Mouse (Mus musculus) intestine, embryonic 15.5 days (tissue): ENCODE measurements around the gene Elmod3. TPM values are rescaled to one million over a fixed set of nuclear protein-coding genes. Genes with fewer than 3 reads are reported as not detected.

Experiments used
- ATAC-seq: fragments of 200-750 bp; cut with Nextera tagmentation; 2 replicates; pipeline ENCODE4 v1.8.0; 2017; ENCODE audit warnings: moderate TSS enrichment, moderate library complexity
- H3K27ac ChIP-seq: fragments of 300-500 bp; sonication (generic); 2 replicates; pipeline ENCODE4 v1.5.1; 2015; ENCODE audit warnings: mild to moderate bottlenecking, inconsistent platforms
- H3K27me3 ChIP-seq: fragments of 300-500 bp; sonication (generic); replicated peaks from 2 replicates; pipeline ENCODE4 v1.6.1; 2015; ENCODE audit warnings: inconsistent platforms
- H3K36me3 ChIP-seq: fragments of 300-500 bp; sonication (generic); 2 replicates; pipeline ENCODE4 v1.6.1; 2015; ENCODE audit warnings: inconsistent platforms
- H3K4me1 ChIP-seq: fragments of 300-500 bp; sonication (generic); replicated peaks from 2 replicates; pipeline ENCODE4 v1.6.1; 2015; ENCODE audit warnings: inconsistent platforms
- H3K4me2 ChIP-seq: fragments of 300-500 bp; sonication (generic); replicated peaks from 2 replicates; pipeline ENCODE4 v1.6.1; 2015; ENCODE audit warnings: mild to moderate bottlenecking, inconsistent platforms
- H3K4me3 ChIP-seq: fragments of 300-500 bp; sonication (generic); replicated peaks from 2 replicates; pipeline ENCODE4 v1.5.1; 2015; ENCODE audit warnings: inconsistent platforms
- H3K9ac ChIP-seq: fragments of 300-500 bp; sonication (generic); 2 replicates; pipeline ENCODE4 v1.6.1; 2015; ENCODE audit warnings: inconsistent platforms
- H3K9me3 ChIP-seq: fragments of 300-500 bp; sonication (generic); 2 replicates; pipeline ENCODE4 v1.6.1; 2016; ENCODE audit warnings: inconsistent platforms
- WGBS: fragments of 180-500 bp; shearing (Covaris S2); methylation state at CpG from one replicate; pipeline ENCODE4 v1.1.7; 2015; 5-methylcytosine and 5-hydroxymethylcytosine counted together
- polyA plus RNA-seq: library from polyadenylated mRNA; unstranded; fragments of >200 nt; fragmentation: Nextera tagmentation; extraction: Ambion mirVana; gene quantifications from 2 replicates; pipeline ENCODE4 v1.2.1, GENCODE M21; 2015

The Elmod3 gene
- polyA plus RNA-seq, 1 experiment from 2014 or later: 14.3 TPM

DNA sequence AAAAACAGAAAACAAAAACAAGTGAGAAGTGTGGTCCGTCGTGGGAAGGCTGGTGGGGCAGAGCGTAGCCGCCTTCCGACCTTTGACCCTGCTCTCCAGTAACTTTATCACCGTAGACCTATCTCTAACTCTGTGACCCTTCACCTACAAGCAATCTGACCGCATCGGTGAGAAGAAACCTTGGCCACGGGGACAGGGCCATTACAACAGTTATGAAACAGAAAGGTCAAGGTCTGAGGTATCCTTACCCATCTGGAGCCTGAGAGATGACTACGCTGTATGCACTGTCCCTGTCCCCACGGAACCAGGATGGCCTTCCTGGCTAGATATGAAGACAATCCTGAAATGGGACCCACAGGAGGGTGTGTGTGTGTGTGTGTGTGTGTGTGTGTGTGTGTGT, 14.1 kb downstream of the Elmod3 start:
- H3K27me3 ChIP-seq: no peaks in the 10 kb centered on the region
- peak; percentile 74 for ATAC-seq
- 66% methylated on average over 11 of the region's 11 CpGs for WGBS

DNA sequence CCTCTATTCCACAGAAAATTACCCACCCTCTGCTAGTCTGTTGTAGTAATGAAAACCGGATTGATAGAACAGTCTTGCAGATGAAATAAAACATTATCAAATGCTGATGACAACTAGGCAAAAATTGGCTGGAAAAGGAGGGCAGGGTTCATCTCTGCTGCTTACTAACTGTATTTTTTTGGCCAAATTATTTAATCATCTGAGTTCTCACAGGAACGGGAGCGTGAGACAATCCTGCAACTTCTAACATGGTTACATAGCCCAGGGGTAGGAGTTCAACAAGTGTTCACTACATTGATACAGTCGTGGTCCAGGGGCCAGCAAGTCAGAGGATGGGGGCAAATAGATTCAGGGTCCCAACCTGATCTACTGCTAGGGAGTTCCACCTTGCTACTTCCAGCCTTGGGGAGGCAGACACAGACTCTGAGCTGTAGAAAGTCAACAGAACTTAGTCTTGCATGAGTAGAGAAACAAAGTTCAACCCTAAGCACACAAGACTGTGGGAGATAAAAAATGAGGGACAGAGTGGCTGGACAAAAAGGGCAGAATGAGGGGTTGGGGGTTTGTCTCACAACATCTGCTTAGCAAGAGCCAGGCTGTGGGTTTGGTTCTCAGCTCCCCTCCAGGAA, 14.9 kb downstream of the Elmod3 start:
- 82% methylated on average over 4 of the region's 4 CpGs for WGBS

More for the DNA sequence above, 14.1 kb downstream of the Elmod3 start:
- no peaks in the 10 kb centered on the region for H3K4me1 ChIP-seq
- no peaks in the 10 kb centered on the region for H3K9me3 ChIP-seq
- H3K4me3 ChIP-seq: no peak overlapping the region
- no peak overlapping the region for H3K9ac ChIP-seq
- no peaks in the 10 kb centered on the region for H3K36me3 ChIP-seq
- H3K4me2 ChIP-seq: no peak overlapping the region
- no peak overlapping the region for H3K27ac ChIP-seq

DNA sequence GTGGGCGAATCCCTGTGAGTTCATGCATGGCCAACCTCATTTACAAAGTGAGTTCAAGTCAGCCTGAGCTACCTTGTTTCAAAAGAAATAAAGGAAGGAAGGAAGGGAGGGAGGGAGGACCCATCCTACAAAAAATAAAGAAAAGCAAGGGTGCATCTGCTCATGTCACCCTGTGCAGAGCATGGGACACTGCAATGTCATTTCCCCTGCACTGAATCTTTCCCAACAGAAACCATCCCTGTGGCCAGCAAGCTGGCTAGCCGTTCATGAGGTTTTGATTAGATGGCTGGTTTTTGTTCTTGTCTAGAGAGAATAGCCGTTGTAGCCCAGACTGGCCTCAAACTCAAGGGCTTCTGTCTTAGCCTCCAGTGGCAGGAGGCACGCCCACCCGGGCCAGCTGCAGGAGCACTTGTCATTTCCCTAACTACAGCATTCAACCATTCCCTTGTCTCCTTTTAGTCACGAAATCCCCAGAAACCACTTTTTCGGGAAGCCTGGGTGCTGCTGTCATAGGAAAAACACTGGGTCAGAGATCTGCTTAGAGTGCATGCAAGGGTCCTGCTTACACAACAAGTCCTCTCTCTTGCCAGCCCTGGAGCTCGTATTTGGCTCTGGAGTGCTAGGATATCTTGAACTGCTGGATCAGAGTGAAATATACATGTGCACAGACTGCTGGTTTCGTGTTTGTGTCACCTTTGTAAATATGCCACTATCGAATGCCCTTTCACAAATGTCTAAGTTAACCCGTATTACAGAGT, 16.4 kb downstream of the Elmod3 start:
- H3K36me3 ChIP-seq: 0 out of 2 replicates have a peak, but pooled peaks cover 4% of the 10 kb centered on the region
- 81% methylated on average over 11 of the region's 11 CpGs for WGBS

More for the DNA sequence above, 14.9 kb downstream of the Elmod3 start:
- H3K4me2 ChIP-seq: no peak overlapping the region
- H3K36me3 ChIP-seq: no peaks in the 10 kb centered on the region
- no peak overlapping the region for H3K4me3 ChIP-seq
- no peaks in the 10 kb centered on the region for H3K9me3 ChIP-seq
- H3K4me1 ChIP-seq: no peaks in the 10 kb centered on the region
- no peak for ATAC-seq
- H3K27ac ChIP-seq: no peak overlapping the region
- H3K9ac ChIP-seq: no peak overlapping the region
- H3K27me3 ChIP-seq: no peaks in the 10 kb centered on the region

DNA sequence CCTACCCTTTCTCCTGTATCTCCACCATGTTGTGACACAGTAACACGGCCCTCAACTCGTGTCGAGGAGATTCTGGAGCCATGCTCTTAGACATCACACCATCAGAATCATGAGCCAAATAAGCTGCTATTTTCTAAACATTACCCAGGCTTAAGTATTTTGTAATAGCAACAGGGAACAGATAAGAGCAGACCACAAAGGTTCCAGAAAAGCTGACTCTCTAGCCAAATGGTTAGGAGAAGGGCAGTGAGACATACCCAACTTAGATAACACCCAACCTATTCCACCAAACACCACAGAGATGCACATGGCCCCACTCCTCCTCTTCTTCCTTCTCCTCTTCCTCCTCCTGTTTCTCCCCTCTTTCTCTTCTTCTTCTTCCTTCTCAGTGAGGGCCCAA, 22.2 kb downstream of the Elmod3 start:
- no peak for ATAC-seq
- Histone ChIP-seq H3K9me3 (no peaks in the 10 kb centered on the region), H3K27ac (no peak overlapping the region), H3K27me3 (no peaks in the 10 kb centered on the region), H3K4me1 (no peaks in the 10 kb centered on the region), H3K4me3 (no peak overlapping the region), H3K4me2 (no peak overlapping the region), H3K36me3 (0 out of 2 replicates have a peak, but pooled peaks cover 4% of the 10 kb centered on the region), H3K9ac (no peak overlapping the region)
- 91% methylated on average over 3 of the region's 3 CpGs for WGBS

More for the DNA sequence above, 16.4 kb downstream of the Elmod3 start:
- Histone ChIP-seq H3K27me3 (no peaks in the 10 kb centered on the region), H3K9me3 (no peaks in the 10 kb centered on the region), H3K4me2 (no peak overlapping the region), H3K4me3 (no peak overlapping the region), H3K9ac (no peak overlapping the region), H3K4me1 (no peaks in the 10 kb centered on the region), H3K27ac (no peak overlapping the region)
- ATAC-seq: no peak

DNA sequence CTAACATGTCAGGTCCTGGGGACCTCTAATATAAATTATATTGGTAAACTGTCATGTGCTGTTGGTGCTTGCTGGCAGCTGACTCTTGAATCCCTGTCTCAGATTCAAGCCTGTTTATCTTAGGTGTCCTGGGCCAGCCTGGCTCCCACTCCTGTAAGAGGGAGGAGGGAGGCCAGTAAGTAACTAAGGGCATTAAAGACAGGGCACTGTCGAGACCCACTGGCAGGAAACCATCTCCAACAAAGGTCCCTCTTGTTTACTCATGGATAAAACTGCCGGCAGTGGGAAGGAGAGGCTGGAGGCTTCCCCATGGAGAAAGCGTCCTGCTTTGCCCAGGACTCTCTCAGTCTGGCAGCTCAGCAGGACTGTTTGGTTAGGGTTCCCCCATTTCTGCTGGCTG, 26.4 kb downstream of the Elmod3 start:
- no peak for ATAC-seq
- H3K27me3 ChIP-seq: no peaks in the 10 kb centered on the region
- WGBS: 33% methylated on average over 3 of the region's 3 CpGs
- no peak overlapping the region for H3K4me3 ChIP-seq
- no peaks in the 10 kb centered on the region for H3K9me3 ChIP-seq
- H3K27ac ChIP-seq: no peak overlapping the region
- H3K9ac ChIP-seq: no peak overlapping the region
- no peaks in the 10 kb centered on the region for H3K36me3 ChIP-seq
- H3K4me1 ChIP-seq: no peaks in the 10 kb centered on the region
- no peak overlapping the region for H3K4me2 ChIP-seq

DNA sequence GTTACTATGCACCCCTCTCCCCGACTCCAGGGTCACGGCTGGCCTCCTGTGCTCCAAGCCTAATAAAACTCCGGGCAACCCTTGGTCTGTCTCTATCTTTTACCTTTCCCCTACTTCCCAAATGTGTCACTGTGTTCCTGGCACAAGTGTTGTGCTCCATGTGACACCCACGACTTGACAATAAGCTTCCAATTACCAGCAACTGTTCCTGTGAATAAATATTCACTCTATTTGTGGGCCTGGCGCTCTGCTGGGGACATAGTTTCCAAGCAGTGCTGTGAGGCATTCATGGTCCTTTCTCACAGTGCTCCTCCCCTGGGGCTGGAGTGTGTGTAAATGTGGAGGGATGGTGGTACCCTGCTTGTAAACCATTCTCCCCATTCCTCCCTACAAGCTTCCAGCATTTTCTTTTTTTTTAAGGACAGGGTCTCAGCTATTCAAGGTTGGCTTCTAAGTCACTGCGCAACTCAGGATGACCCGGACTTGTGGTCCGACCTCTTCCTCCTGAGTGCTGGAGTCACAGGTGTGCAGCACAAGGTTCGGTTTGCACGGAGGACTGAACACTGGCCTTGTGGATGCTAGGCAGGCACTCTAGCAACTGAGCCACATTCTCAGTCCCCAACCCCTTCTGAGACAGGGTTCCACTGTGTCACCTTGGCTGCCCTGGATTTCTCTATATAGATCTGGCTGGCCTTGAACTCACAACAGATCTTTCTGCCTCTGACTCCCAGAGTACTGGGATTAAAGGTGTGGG, 27.4 kb downstream of the Elmod3 start:
- Histone ChIP-seq H3K4me1 (peaks cover 1% of the 10 kb centered on the region; the same call in 1 of the 2 replicates), H3K4me3 (no peak overlapping the region), H3K27ac (no peak overlapping the region), H3K27me3 (no peaks in the 10 kb centered on the region), H3K9ac (no peak overlapping the region), H3K4me2 (no peak overlapping the region), H3K9me3 (no peaks in the 10 kb centered on the region), H3K36me3 (no peaks in the 10 kb centered on the region)
- 85% methylated on average over 10 of the region's 10 CpGs for WGBS
- ATAC-seq: no peak

DNA sequence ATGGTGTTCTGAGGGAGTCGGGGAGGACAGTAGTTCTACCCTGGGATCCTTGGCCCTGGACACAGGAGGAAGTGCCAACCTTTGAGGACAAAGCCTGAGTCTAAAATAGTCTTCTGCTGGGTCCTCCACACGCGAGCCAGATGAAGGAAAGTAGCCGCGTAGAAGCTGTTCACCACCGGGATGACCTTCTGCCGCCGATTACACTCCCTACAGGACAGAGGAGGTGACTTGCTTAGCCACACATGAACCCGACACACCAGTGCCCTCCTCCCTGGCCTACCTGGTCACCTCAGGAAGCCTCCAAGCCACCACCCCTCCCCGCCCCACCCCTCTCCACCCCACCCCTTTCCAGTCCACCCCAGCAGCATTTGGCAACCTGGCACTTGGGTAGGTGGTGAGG, 29.5 kb downstream of the Elmod3 start:
- H3K9ac ChIP-seq: no peak overlapping the region
- H3K36me3 ChIP-seq: no peaks in the 10 kb centered on the region
- no peak overlapping the region for H3K4me2 ChIP-seq
- H3K27me3 ChIP-seq: no peaks in the 10 kb centered on the region
- no peak for ATAC-seq
- H3K27ac ChIP-seq: no peak overlapping the region
- H3K9me3 ChIP-seq: no peaks in the 10 kb centered on the region
- H3K4me1 ChIP-seq: peaks cover 6% of the 10 kb centered on the region
- H3K4me3 ChIP-seq: no peak overlapping the region
- WGBS: 89% methylated on average over 10 of the region's 10 CpGs

DNA sequence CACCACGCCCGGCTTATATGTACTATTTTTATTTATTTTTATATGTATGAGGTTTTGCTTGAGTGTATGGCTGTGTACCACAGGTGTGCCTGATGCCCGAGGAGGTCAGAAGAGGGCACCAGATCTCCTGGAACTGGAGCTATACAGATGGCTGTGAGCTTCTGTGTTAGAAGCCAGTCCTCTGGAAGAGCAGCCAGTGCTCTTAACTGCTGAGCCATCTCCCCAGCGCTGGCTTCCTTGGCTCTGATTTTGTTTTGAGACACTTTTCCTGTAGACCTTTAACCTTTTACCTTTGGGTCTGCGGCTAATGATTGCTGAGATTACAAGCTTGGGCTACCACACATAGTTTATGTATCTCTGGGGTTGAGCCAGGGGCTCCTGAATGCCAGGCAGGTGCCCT, 30.7 kb downstream of the Elmod3 start:
- H3K27me3 ChIP-seq: no peaks in the 10 kb centered on the region
- WGBS: 81% methylated on average over 5 of the region's 5 CpGs
- no peak overlapping the region for H3K9ac ChIP-seq
- no peaks in the 10 kb centered on the region for H3K9me3 ChIP-seq
- H3K4me1 ChIP-seq: peaks cover 6% of the 10 kb centered on the region
- no peak overlapping the region for H3K4me2 ChIP-seq
- H3K27ac ChIP-seq: no peak overlapping the region
- H3K4me3 ChIP-seq: no peak overlapping the region
- no peaks in the 10 kb centered on the region for H3K36me3 ChIP-seq
- ATAC-seq: no peak

DNA sequence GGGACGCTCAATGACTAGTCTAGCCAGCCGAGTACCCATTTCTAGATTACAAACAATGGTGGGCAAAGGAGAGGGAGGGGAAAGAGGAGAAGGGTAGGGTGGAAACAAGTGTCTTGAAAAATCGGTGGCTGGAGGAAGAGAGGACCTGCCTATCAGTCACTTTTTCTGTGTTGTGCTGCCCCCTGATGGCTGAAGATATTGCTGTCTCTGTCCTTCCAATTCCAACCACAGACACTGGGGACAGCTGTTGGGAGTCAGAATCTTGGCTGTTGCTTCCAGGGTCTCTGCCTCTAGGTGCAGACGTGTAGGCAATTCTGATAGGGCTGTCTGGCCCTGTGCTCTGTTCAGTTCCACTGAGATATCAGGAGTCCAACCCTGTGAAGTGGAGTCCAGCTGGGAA, 32.2 kb downstream of the Elmod3 start:
- H3K27me3 ChIP-seq: no peaks in the 10 kb centered on the region
- H3K4me3 ChIP-seq: no peak overlapping the region
- WGBS: 1% methylated on average over 4 of the region's 4 CpGs
- no peaks in the 10 kb centered on the region for H3K9me3 ChIP-seq
- H3K4me2 ChIP-seq: peak overlapping the region; percentile 22; the same call in 1 of the 2 replicates
- 0 out of 2 replicates have a peak overlapping the region, but pooled peaks have one; percentile 27 for H3K27ac ChIP-seq
- H3K4me1 ChIP-seq: peaks cover 6% of the 10 kb centered on the region
- ATAC-seq: peak; percentile 81
- no peaks in the 10 kb centered on the region for H3K36me3 ChIP-seq
- H3K9ac ChIP-seq: no peak overlapping the region

DNA sequence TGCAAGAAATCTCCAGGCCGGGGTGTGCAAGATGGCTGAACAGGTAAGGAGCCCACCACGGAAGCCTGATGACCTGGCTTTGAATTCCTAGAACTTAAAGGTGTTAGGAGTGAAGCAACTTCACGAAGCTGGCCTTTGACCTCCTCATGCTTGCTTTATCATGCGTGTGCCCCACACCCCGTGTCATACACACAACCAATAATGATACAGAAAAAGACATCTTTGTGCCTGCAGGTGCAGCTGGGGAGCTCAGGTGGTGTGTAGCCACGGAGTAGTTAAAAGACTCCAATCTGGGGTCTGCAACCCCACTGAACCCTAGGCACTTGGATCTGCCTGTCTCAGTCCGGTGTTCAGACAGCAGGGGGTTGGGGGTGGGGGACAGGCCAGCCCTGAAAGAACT, 32.7 kb downstream of the Elmod3 start:
- Histone ChIP-seq H3K36me3 (no peaks in the 10 kb centered on the region), H3K4me1 (peaks cover 6% of the 10 kb centered on the region), H3K9me3 (no peaks in the 10 kb centered on the region), H3K27me3 (no peaks in the 10 kb centered on the region), H3K4me2 (peak overlapping the region; percentile 22; the same call in 1 of the 2 replicates), H3K27ac (0 out of 2 replicates have a peak overlapping the region, but pooled peaks have one; percentile 27), H3K9ac (no peak overlapping the region), H3K4me3 (no peak overlapping the region)
- 74% methylated on average over 7 of the region's 7 CpGs for WGBS
- ATAC-seq: peak; percentile 68

DNA sequence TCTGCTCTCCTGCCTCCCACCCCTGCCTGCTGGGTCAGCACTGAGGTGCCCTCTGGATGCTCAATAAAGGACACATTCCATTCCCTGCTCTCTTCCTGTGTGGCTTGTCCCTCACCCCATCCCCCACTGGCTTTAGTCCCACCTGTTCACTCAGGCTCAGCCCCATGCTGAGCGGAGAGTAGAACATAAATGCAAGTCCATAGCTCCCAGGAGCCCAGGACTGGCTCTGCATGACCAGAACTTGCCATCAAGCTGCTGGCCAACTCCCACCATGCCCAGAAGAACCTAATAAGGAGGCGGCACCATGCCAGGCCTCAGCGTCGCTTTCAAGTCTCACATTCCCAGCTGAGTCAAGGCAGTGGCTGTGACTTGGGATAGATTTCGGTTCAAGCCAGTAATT, 35.3 kb downstream of the Elmod3 start:
- 75% methylated on average over 5 of the region's 5 CpGs for WGBS
- H3K9ac ChIP-seq: no peak overlapping the region

DNA sequence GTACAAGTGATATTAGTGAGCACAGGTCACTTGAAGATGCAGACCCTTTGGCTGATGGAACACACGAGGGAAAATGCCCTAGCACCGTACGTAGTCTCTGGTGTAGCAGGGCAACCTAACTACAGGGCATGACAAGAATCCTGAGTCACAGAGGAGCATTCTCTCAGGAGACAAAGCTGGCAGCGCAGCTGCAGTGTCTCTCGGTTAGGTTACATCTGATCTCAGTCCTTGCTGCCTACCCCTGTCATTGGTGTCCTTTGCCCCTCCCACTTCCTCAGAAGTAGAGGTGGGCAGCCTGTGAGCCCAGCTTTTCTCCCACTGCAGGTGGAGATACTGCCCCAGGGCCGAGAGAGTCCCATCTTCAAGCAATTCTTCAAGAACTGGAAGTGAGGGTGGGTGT, 35.7 kb downstream of the Elmod3 start:
- ATAC-seq: no peak
- Histone ChIP-seq H3K36me3 (no peaks in the 10 kb centered on the region), H3K4me1 (peaks cover 6% of the 10 kb centered on the region), H3K4me2 (no peak overlapping the region), H3K27me3 (no peaks in the 10 kb centered on the region), H3K9ac (no peak overlapping the region), H3K27ac (no peak overlapping the region), H3K9me3 (no peaks in the 10 kb centered on the region), H3K4me3 (no peak overlapping the region)
- 63% methylated on average over 6 of the region's 6 CpGs for WGBS

More for the DNA sequence above, 35.3 kb downstream of the Elmod3 start:
- H3K4me3 ChIP-seq: no peak overlapping the region
- H3K27ac ChIP-seq: no peak overlapping the region
- no peaks in the 10 kb centered on the region for H3K9me3 ChIP-seq
- no peak overlapping the region for H3K4me2 ChIP-seq
- peaks cover 6% of the 10 kb centered on the region for H3K4me1 ChIP-seq
- no peak for ATAC-seq
- no peaks in the 10 kb centered on the region for H3K36me3 ChIP-seq
- H3K27me3 ChIP-seq: no peaks in the 10 kb centered on the region
